Mouse (Mus musculus) neutrophil, adult 5-6 weeks (primary cell): ENCODE measurements at regions not wholly inside any gene's neighbourhood (a gene's known extent, or its start where the extent isn't known, plus 50 kb on each side); places are given as distances from the start of the nearest gene placed in this dataset.

ENCODE experiments used
- ATAC-seq: fragments of 151-379, 151-347 bp; 2 replicates; pipeline ENCODE4 v1.8.0; 2017; ENCODE audit warnings: mild to moderate bottlenecking, moderate TSS enrichment; ENCODE audit not compliant: insufficient number of reproducible peaks, poor library complexity, low FRiP score, severe bottlenecking; ENCODE audit errors: extremely low read depth

- ATAC-seq = no peak
Observed at GRCm38 (mm10) chr13:60019291-60020174, 157.6 kb downstream of the Gas1 start.

GRCm38 (mm10) chr13:60015854-60016366 is 161.3 kb downstream of the Gas1 start:
- no peak for ATAC-seq

- no peak for ATAC-seq
Observed at GRCm38 (mm10) chr13:60012046-60012813, 164.9 kb downstream of the Gas1 start.

GRCm38 (mm10) chr13:60011092-60011491 is 166.1 kb downstream of the Gas1 start:
- ATAC-seq = no peak

- no peak for ATAC-seq
Observed at GRCm38 (mm10) chr13:60007593-60007992, 169.6 kb downstream of the Gas1 start.

- ATAC-seq = no peak
Observed at GRCm38 (mm10) chr13:60007031-60007430, 170.1 kb downstream of the Gas1 start.

GRCm38 (mm10) chr13:60004611-60005010 is 172.6 kb downstream of the Gas1 start:
- no peak for ATAC-seq

GRCm38 (mm10) chr13:60002098-60002497 is 175.1 kb downstream of the Gas1 start:
- no peak for ATAC-seq

- no peak for ATAC-seq
Observed at GRCm38 (mm10) chr13:60001637-60002036, 175.5 kb downstream of the Gas1 start.

GRCm38 (mm10) chr13:60000618-60001347 is 176.4 kb downstream of the Gas1 start:
- no peak for ATAC-seq

GRCm38 (mm10) chr13:59997431-59997830 is 174.5 kb upstream of the Tut7 start:
- no peak for ATAC-seq

- ATAC-seq = no peak
Observed at GRCm38 (mm10) chr13:59996146-59996814, 173.3 kb upstream of the Tut7 start.

- no peak for ATAC-seq
Observed at GRCm38 (mm10) chr13:59992780-59993501, 170.0 kb upstream of the Tut7 start.

GRCm38 (mm10) chr13:59992346-59992745 is 169.4 kb upstream of the Tut7 start:
- ATAC-seq = no peak

GRCm38 (mm10) chr13:59990402-59991280 is 167.7 kb upstream of the Tut7 start:
- no peak for ATAC-seq

- no peak for ATAC-seq
Observed at GRCm38 (mm10) chr13:59988393-59988965, 165.5 kb upstream of the Tut7 start.

GRCm38 (mm10) chr13:59976425-59976824 is 153.5 kb upstream of the Tut7 start:
- no peak for ATAC-seq
